Mouse (Mus musculus) ES-Bruce4 (cell line): ENCODE data around the gene Pum2. TPM values are rescaled to one million over a fixed set of nuclear protein-coding genes. Genes with fewer than 3 reads are reported as not detected.
A peak's percentile ranks its signal among the peaks of the same experiment; 100 is the strongest.

Experiments used
- H3K27ac ChIP-seq: 2 replicates; pipeline ENCODE4 v1.5.1; 2012; ENCODE audit warnings: low read length, inconsistent platforms; ENCODE audit not compliant: insufficient read depth
- H3K27me3 ChIP-seq: 2 replicates; pipeline ENCODE4 v1.6.1; 2012; ENCODE audit warnings: mild to moderate bottlenecking, low read length, inconsistent platforms; ENCODE audit not compliant: control insufficient read depth, poor library complexity, insufficient read depth, severe bottlenecking
- H3K36me3 ChIP-seq: 2 replicates; pipeline ENCODE4 v1.6.1; 2012; ENCODE audit warnings: inconsistent platforms, mild to moderate bottlenecking, low read length, moderate library complexity; ENCODE audit not compliant: control insufficient read depth, poor library complexity, insufficient read depth, severe bottlenecking
- H3K4me1 ChIP-seq: one replicate; pipeline ENCODE4 v1.8.1; 2011; ENCODE audit warnings: low read length; ENCODE audit not compliant: control insufficient read depth, insufficient read depth
- H3K4me3 ChIP-seq: 2 replicates; pipeline ENCODE4 v1.5.1; 2011; ENCODE audit warnings: low read depth, mild to moderate bottlenecking, low read length
- H3K9ac ChIP-seq: 2 replicates; pipeline ENCODE4 v1.6.1; 2012; ENCODE audit warnings: low read depth, mild to moderate bottlenecking, inconsistent platforms; ENCODE audit not compliant: poor library complexity, severe bottlenecking
- H3K9me3 ChIP-seq: replicated peaks from 2 replicates; pipeline ENCODE4 v1.6.1; 2012; ENCODE audit warnings: mild to moderate bottlenecking, low read length, inconsistent platforms; ENCODE audit not compliant: control insufficient read depth, poor library complexity, insufficient read depth, severe bottlenecking
- CTCF ChIP-seq: IDR thresholded peaks from one replicate; pipeline ENCODE4 v1.8.1; 2011; ENCODE audit warnings: low read depth, low read length
- EP300 ChIP-seq: IDR thresholded peaks from 2 replicates; pipeline ENCODE4 v1.6.1; 2011; ENCODE audit warnings: low read depth, low read length; ENCODE audit not compliant: insufficient read depth
- POLR2A ChIP-seq: IDR thresholded peaks from one replicate; pipeline ENCODE4 v1.8.1; 2011; ENCODE audit warnings: low read length; ENCODE audit not compliant: insufficient read depth
- polyA plus RNA-seq: library from polyadenylated mRNA; stranded (reverse); fragments of >200 nt; gene quantifications from 2 replicates; pipeline ENCODE4 v1.2.4, GENCODE M21; 2011; ENCODE audit warnings: low read depth; ENCODE audit not compliant: missing spikeins, insufficient read depth, insufficient read length

The Pum2 gene
- polyA plus RNA-seq, 1 experiment: 210 TPM

DNA sequence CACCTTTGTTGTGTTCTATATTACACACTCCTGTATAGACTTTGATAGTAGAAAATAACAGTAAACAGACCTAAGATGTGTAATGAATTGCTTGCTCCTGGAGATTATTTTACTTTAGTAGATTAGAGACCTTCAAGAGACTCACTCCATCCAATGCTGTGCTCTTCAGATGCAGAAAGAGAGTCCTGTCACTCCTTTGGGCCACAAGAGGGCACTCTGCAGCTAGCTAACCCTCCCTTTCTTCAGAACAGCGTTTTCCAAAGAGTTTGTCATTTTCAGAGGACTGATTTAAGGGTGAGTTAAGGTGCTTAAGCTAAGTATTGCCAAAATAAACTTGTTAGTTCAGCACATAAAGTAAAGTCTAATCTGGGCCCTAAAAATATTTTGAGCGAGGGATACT is 25.0 kb downstream of the Pum2 start:
- H3K36me3 ChIP-seq: peaks cover 9% of the 10 kb centered on the region
- no peaks in the 10 kb centered on the region for H3K9me3 ChIP-seq
- no peak overlapping the region for H3K27ac ChIP-seq
- TF ChIP-seq CTCF: peak; percentile 54
- TF ChIP-seq POLR2A: no peak
- H3K4me1 ChIP-seq: no peaks in the 10 kb centered on the region
- no peak overlapping the region for H3K4me3 ChIP-seq
- no peak overlapping the region for H3K9ac ChIP-seq
- no peaks in the 10 kb centered on the region for H3K27me3 ChIP-seq

DNA sequence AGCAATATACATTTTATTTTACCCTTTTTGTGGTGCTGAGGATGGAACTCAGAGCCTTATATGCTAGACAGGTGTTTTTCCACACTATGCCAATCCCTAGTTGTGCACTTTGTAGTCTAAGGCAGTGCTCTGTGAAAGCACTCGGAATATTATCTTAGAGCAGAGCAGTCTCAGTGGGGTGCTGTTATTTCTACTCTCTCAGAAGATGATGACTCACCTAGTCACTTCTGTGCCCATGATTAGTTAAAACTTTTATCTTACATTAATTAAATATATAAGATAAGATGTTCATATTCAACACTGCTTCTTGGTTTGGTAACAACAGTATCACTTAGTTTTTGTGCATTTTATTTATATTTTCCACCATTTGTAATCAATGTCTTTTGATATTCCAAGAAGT is 30.1 kb downstream of the Pum2 start:
- Histone ChIP-seq H3K36me3 (peaks cover 33% of the 10 kb centered on the region), H3K27ac (no peak overlapping the region), H3K9me3 (no peaks in the 10 kb centered on the region), H3K4me3 (no peak overlapping the region), H3K4me1 (no peaks in the 10 kb centered on the region), H3K27me3 (no peaks in the 10 kb centered on the region), H3K9ac (no peak overlapping the region)
- TF ChIP-seq POLR2A (no peak), EP300 (no peak), CTCF (no peak)

DNA sequence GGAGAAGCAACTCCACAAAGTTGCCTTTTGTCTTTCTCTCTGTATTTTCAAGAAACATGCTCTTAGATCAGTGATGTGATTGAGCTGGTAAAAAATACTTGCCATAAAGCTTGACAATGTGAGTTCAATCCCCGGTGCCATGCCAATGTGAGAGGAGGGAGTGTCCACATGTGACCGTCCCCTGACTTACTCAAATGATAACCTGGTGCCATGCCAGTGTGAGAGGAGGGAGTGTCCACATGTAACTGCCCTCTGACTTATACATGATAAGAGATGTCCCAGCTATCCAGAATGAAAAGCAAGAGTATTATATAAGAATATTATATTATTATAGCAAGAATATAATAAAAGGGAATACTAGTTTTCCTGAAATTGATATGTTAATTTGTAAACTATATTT is 34.9 kb downstream of the Pum2 start:
- H3K9ac ChIP-seq: no peak overlapping the region
- H3K36me3 ChIP-seq: peaks cover 35% of the 10 kb centered on the region
- no peaks in the 10 kb centered on the region for H3K27me3 ChIP-seq
- H3K4me1 ChIP-seq: no peaks in the 10 kb centered on the region
- no peak overlapping the region for H3K27ac ChIP-seq
- no peaks in the 10 kb centered on the region for H3K9me3 ChIP-seq
- TF ChIP-seq CTCF: no peak
- no peak for TF ChIP-seq EP300
- no peak for TF ChIP-seq POLR2A
- no peak overlapping the region for H3K4me3 ChIP-seq

DNA sequence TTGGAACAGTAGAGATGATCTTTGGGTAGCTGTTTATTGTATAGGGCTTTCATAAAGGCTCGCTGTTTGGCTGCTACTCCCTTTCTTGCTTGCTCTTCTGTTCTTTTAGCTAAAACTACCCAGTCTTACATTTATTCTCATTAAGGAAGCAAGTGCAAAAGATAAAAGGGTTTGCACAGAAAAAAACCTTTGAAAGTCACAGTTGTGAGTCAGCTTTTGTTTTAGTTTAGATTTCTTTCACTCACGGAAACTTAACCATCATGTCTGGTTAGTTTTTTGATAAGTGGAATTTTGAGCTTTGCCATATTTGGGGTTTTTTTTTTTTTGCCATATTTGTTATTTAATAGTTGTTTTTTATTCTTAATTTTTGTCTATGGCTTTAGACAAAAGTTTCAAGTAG is 38.7 kb downstream of the Pum2 start:
- Histone ChIP-seq H3K9ac (no peak overlapping the region), H3K9me3 (no peaks in the 10 kb centered on the region), H3K4me3 (no peak overlapping the region), H3K27me3 (no peaks in the 10 kb centered on the region), H3K36me3 (peaks cover 29% of the 10 kb centered on the region), H3K27ac (no peak overlapping the region), H3K4me1 (no peaks in the 10 kb centered on the region)
- TF ChIP-seq EP300: no peak

DNA sequence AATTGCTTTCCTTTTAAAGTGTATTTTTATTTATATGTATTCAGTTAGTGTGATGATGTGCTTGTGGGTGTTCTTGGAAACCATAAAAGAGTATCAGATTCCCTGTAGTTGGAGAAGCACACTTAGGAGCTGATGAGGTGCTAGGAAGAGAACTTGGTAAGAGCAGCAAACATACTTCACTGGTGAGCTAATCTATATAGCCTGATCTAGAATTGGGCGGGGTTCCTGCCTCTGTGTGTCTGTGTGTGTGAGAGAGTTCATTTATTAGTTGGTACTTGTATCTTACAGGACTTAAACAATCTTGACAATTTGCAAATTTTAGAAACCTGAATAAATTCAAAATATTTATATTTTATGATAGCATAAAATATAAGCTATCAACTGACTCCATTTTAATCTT is 42.2 kb downstream of the Pum2 start:
- H3K36me3 ChIP-seq: peaks cover 23% of the 10 kb centered on the region
- no peaks in the 10 kb centered on the region for H3K4me1 ChIP-seq
- no peaks in the 10 kb centered on the region for H3K9me3 ChIP-seq
- H3K9ac ChIP-seq: no peak overlapping the region
- no peak overlapping the region for H3K4me3 ChIP-seq
- no peak overlapping the region for H3K27ac ChIP-seq
- TF ChIP-seq CTCF: no peak
- TF ChIP-seq EP300: no peak
- TF ChIP-seq POLR2A: no peak
- H3K27me3 ChIP-seq: no peaks in the 10 kb centered on the region

DNA sequence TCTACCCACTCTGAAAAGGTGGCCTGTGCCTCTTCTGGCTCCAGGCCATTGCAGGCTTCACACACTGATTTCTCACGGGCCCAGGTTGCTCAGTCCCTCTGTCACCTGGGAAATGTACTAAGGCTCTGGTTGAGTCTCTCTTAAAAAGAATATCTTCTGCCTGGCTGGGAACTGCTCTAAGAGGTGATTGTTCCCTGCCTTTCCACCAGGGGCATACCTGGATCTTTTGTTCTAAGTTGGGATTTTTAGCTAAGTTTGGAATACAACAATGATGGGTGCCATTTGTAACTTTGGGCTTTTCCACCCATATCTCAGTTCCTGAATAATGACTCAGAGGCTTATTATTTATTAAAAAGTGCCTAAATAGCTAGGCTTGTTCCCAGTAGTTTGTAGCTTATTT is 53.0 kb downstream of the Pum2 start:
- H3K4me3 ChIP-seq: no peak overlapping the region
- no peak overlapping the region for H3K27ac ChIP-seq
- H3K9ac ChIP-seq: no peak overlapping the region
- no peaks in the 10 kb centered on the region for H3K27me3 ChIP-seq
- peaks cover 48% of the 10 kb centered on the region for H3K36me3 ChIP-seq
- H3K9me3 ChIP-seq: no peaks in the 10 kb centered on the region
- TF ChIP-seq EP300 (no peak), CTCF (no peak), POLR2A (no peak)
- H3K4me1 ChIP-seq: no peaks in the 10 kb centered on the region
